Mouse (Mus musculus): ENCODE measurements around the gene Sqor. TPM values are rescaled to one million over a fixed set of nuclear protein-coding genes. Genes with fewer than 3 reads are reported as not detected.

Gene Sqor
- total and polyA plus RNA-seq, 3 experiments = 0.85 TPM; not detected in 2

- H3K36me3 ChIP-seq (replicated peaks in 1 of 2; ENCODE audit: control insufficient read depth in 1 of 2, insufficient read depth in 1 of 2, low read length in 1 of 2) = no peaks in the 10 kb centered on the region
- dilution Hi-C loops (cut with MboI; ENCODE audit: extremely low pct_ligation_motif_present, extremely low pct_unique_long_range_greater_than_20kb, low sequenced_read_pairs) (no loop called here), in situ Hi-C loops (cut with MboI; ENCODE audit: low pct_ligation_motif_present, low pct_unique_long_range_greater_than_20kb, low sequenced_read_pairs) (no loop called here)
- no peak overlapping the region for H3K9ac ChIP-seq (ENCODE audit: insufficient read depth, low read depth)
- H3K79me2 ChIP-seq (replicated peaks; ENCODE audit: control insufficient read depth, extremely low read depth, insufficient read depth, poor library complexity, severe bottlenecking) = no peaks in the 10 kb centered on the region
- H3K27me3 ChIP-seq (replicated peaks) = peaks cover 2% of the 10 kb centered on the region
- no peaks in the 10 kb centered on the region for H3K9me3 ChIP-seq (replicated peaks; ENCODE audit: low read length)
- H3K27ac ChIP-seq (ENCODE audit: insufficient read depth, low read depth) = no peak overlapping the region
- no peak overlapping the region for H3K4me2 ChIP-seq (ENCODE audit: insufficient read depth, low read depth, poor library complexity, severe bottlenecking)
- DNase-seq (ENCODE audit: extremely low read depth) = no peak
- TF ChIP-seq NELFE (IDR thresholded peaks at IDR 0.05; ENCODE audit: low read depth, low read length) (no peak), MXI1 (IDR thresholded peaks at IDR 0.05; ENCODE audit: low read depth, low read length) (no peak), E2F4 (IDR thresholded peaks at IDR 0.05; ENCODE audit: insufficient replicate concordance, low read depth, low read length) (no peak), JUN (IDR thresholded peaks at IDR 0.05; ENCODE audit: insufficient read depth, low read depth, low read length) (no peak), MEF2A (IDR thresholded peaks at IDR 0.05; ENCODE audit: borderline replicate concordance, low read depth, low read length) (no peak), MAZ (IDR thresholded peaks at IDR 0.05; ENCODE audit: low read depth, low read length) (no peak), EP300 (IDR thresholded peaks at IDR 0.05; ENCODE audit: low read length) (no peak), POLR2A (IDR thresholded peaks at IDR 0.05; ENCODE audit: low read depth, low read length) (no peak), GABPA (IDR thresholded peaks at IDR 0.05; ENCODE audit: insufficient replicate concordance, low read depth, low read length) (no peak), IRF4 (IDR thresholded peaks at IDR 0.05; ENCODE audit: low read depth, low read length) (no peak), RAD21 (IDR thresholded peaks at IDR 0.05; ENCODE audit: low read depth, low read length) (no peak), ZC3H11A (IDR thresholded peaks at IDR 0.05; ENCODE audit: low read depth, low read length) (no peak), MYC (IDR thresholded peaks at IDR 0.05; ENCODE audit: low read depth, low read length) (no peak)
- H3K4me3 ChIP-seq (replicated peaks in 1 of 3; ENCODE audit: low read depth in 2 of 3, low read length in 2 of 3, poor library complexity in 1 of 3) = no peak overlapping the region
- H3K4me1 ChIP-seq (ENCODE audit: control insufficient read depth in 1 of 2, insufficient read depth in 2 of 2) = no peaks in the 10 kb centered on the region
Measured at GRCm38 (mm10) chr2:122772899-122773298, 7.9 kb downstream of the Sqor start.

- H3K27ac ChIP-seq (ENCODE audit: insufficient read depth, low read depth) = no peak overlapping the region
- no peaks in the 10 kb centered on the region for H3K9me3 ChIP-seq (replicated peaks; ENCODE audit: low read length)
- in situ Hi-C loops (cut with MboI; ENCODE audit: low pct_ligation_motif_present, low pct_unique_long_range_greater_than_20kb, low sequenced_read_pairs) = no loop called here
- no peak overlapping the region for H3K4me2 ChIP-seq (ENCODE audit: insufficient read depth, low read depth, poor library complexity, severe bottlenecking)
- dilution Hi-C loops (cut with MboI; ENCODE audit: extremely low pct_ligation_motif_present, extremely low pct_unique_long_range_greater_than_20kb, low sequenced_read_pairs) = no loop called here
- no peak overlapping the region for H3K4me3 ChIP-seq (replicated peaks in 1 of 3; ENCODE audit: low read depth in 2 of 3, low read length in 2 of 3, poor library complexity in 1 of 3)
- no peaks in the 10 kb centered on the region for H3K79me2 ChIP-seq (replicated peaks; ENCODE audit: control insufficient read depth, extremely low read depth, insufficient read depth, poor library complexity, severe bottlenecking)
- TF ChIP-seq UBTF (IDR thresholded peaks at IDR 0.05; ENCODE audit: low read depth, low read length) (no peak), MEF2A (IDR thresholded peaks at IDR 0.05; ENCODE audit: borderline replicate concordance, low read depth, low read length) (no peak), TBP (conservative IDR thresholded peaks at IDR 0.05; ENCODE audit: low read depth, low read length) (no peak), POLR2A (IDR thresholded peaks at IDR 0.05; ENCODE audit: low read depth, low read length) (no peak), TCF12 (IDR thresholded peaks at IDR 0.05; ENCODE audit: low read depth, low read length) (no peak), MAZ (IDR thresholded peaks at IDR 0.05; ENCODE audit: low read depth, low read length) (no peak), POLR2AphosphoS2 (IDR thresholded peaks at IDR 0.05; ENCODE audit: low read depth, low read length) (no peak), RCOR1 (conservative IDR thresholded peaks at IDR 0.05; ENCODE audit: low read depth, low read length) (no peak), CHD2 (IDR thresholded peaks at IDR 0.05; ENCODE audit: low read length) (no peak), ZKSCAN1 (IDR thresholded peaks at IDR 0.05; ENCODE audit: borderline replicate concordance, low read depth, low read length) (no peak), GABPA (IDR thresholded peaks at IDR 0.05; ENCODE audit: insufficient replicate concordance, low read depth, low read length) (no peak), CTCF (conservative IDR thresholded peaks at IDR 0.05 in 1 of 2, IDR thresholded peaks at IDR 0.05 in 1 of 2; ENCODE audit: low read depth in 2 of 2, low read length in 2 of 2) (no peak), CHD1 (IDR thresholded peaks at IDR 0.05; ENCODE audit: low read depth, low read length) (no peak)
- no peaks in the 10 kb centered on the region for H3K4me1 ChIP-seq (ENCODE audit: control insufficient read depth in 1 of 2, insufficient read depth in 2 of 2)
- no peaks in the 10 kb centered on the region for H3K36me3 ChIP-seq (replicated peaks in 1 of 2; ENCODE audit: control insufficient read depth in 1 of 2, insufficient read depth in 1 of 2, low read length in 1 of 2)
- H3K9ac ChIP-seq (ENCODE audit: insufficient read depth, low read depth) = no peak overlapping the region
- no peaks in the 10 kb centered on the region for H3K27me3 ChIP-seq (replicated peaks)
- no peak for DNase-seq (ENCODE audit: extremely low read depth)
Measured at GRCm38 (mm10) chr2:122775491-122775890, 10.5 kb downstream of the Sqor start.
